Mouse (Mus musculus) liver, postnatal 0 days (tissue): ENCODE measurements around the gene Esf1.

Experiments
- CTCF ChIP-seq: sonication (generic); IDR thresholded peaks from 2 replicates; pipeline ENCODE4 v1.5.1; 2016; ENCODE audit warnings: antibody characterized with exemption, low read depth
- EP300 ChIP-seq: IDR thresholded peaks from 2 replicates; pipeline ENCODE4 v1.6.1; 2016; ENCODE audit warnings: antibody characterized with exemption, low read depth, mild to moderate bottlenecking

- TF ChIP-seq CTCF (no peak), EP300 (no peak)
Observed at GRCm38 (mm10) chr2:140078600-140079280, 91.6 kb downstream of the Esf1 start.
